Mouse (Mus musculus) naive thymus-derived CD4-positive, alpha-beta T cell, adult 5 months (primary cell): ENCODE results near the gene Med10. TPM values are rescaled to one million over a fixed set of nuclear protein-coding genes. Genes with fewer than 3 reads are reported as not detected.

Experiments used
- polyA plus RNA-seq: library from polyadenylated mRNA; unstranded; fragments of 100-300 nt; shearing (Covaris generic); gene quantifications from one replicate; pipeline ENCODE4 v1.2.1, GENCODE M21; 2017

The Med10 gene
- polyA plus RNA-seq, result 110 TPM

DNA sequence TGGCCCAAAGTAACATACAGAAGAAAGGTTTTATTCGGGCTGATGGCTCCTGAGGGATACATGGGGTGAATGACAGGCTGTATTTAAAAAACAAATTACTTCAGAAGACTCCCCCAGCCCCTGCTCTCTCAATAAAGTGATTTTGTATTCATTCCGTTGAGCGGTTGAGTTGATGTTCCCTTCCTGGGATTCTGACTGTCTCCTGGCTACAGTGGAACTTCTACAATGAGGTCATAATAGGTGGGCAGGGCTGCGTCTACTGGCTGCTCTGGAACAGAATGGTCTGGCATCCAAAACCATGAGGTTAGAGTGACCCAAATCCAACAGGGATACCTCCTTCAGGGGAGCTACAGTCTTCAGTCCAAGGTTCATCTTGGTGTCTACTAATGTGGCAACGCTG lies at the start of gene Med10:
TSS of gene Med10 (plus strand) at position 301 of the 400 bp plus-strand sequence.

Other genes with a start within 250 kb of the Med10 start
- gene Srd5a1, start 191.0 kb upstream of the Med10 start, polyA plus RNA-seq, result 0.49 TPM
- gene Ube2ql1, start 62.5 kb upstream of the Med10 start, polyA plus RNA-seq, result not detected